Mouse (Mus musculus) cerebellum, adult 2 months (tissue): ENCODE results near the gene Igf2bp2.
A peak's percentile ranks its signal among the peaks of the same experiment; 100 is the strongest.

Experiments
- CTCF ChIP-seq: fragments of 200-500 bp; IDR thresholded peaks from 2 replicates; pipeline ENCODE4 v1.5.1; 2011; ENCODE audit warnings: low read depth, mild to moderate bottlenecking, control low read depth, low read length, moderate library complexity, borderline replicate concordance; ENCODE audit not compliant: insufficient read depth
- POLR2A ChIP-seq: fragments of 200-500 bp; IDR thresholded peaks from 2 replicates; pipeline ENCODE4 v1.6.1; 2011; ENCODE audit warnings: low read length, control low read depth, borderline replicate concordance; ENCODE audit not compliant: insufficient read depth

DNA sequence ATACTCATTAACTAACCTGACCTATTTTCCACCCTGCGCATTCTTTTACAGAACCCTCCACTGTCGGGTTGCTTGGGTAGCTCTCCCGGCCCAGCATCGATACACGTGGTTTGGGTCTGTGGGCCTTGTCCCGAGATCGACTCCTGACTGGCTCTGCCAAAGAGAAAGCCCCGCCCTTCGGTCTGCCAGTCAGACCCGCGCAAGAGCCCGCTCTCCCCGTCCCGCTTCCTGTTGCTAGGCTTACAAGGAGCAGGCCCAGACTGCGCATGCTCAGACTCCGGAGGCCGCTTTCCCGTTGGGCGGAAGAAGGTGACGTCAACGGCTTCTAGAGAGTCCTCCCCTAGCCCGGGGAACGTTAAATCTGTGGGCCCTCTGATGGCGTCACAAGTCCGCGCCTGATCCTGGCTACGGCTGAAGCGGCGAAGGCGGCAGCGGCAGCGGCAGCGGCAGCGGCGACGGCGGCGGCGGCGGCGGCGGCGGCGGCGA is 154.0 kb downstream of the Igf2bp2 start, which contains the start of gene Senp2:
- peak; percentile 69; the same call in 1 of the 2 replicates for TF ChIP-seq POLR2A
- no peak for TF ChIP-seq CTCF
